Mouse (Mus musculus) embryo, embryonic 11.5 days (tissue): ENCODE measurements around the gene Isy1.

ENCODE experiments used
- DNase-seq: peaks from one replicate; pipeline ENCODE4 v3.0.0-alpha.2; 2012; ENCODE audit warnings: low read depth, low spot score

Isy1 gene

GRCm38 (mm10) chr6:87805448-87805847 is 33.1 kb downstream of the Isy1 start:
- no peak for DNase-seq

- DNase-seq: no peak
Measured at GRCm38 (mm10) chr6:87804886-87805285, 33.7 kb downstream of the Isy1 start.

- DNase-seq: no peak
Measured at GRCm38 (mm10) chr6:87804036-87804435, 34.6 kb downstream of the Isy1 start.

- no peak for DNase-seq
Measured at GRCm38 (mm10) chr6:87802462-87802861, 36.1 kb downstream of the Isy1 start.

GRCm38 (mm10) chr6:87799576-87799975 is 39.0 kb downstream of the Isy1 start:
- DNase-seq: no peak

- DNase-seq: no peak
Measured at GRCm38 (mm10) chr6:87797321-87797720, 41.3 kb downstream of the Isy1 start.

GRCm38 (mm10) chr6:87796251-87796880 is 42.2 kb downstream of the Isy1 start:
- no peak for DNase-seq

- no peak for DNase-seq
Measured at GRCm38 (mm10) chr6:87795385-87796150, 43.0 kb downstream of the Isy1 start.

- no peak for DNase-seq
Measured at GRCm38 (mm10) chr6:87793821-87794510, 44.6 kb downstream of the Isy1 start.

- no peak for DNase-seq
Measured at GRCm38 (mm10) chr6:87791826-87792225, 46.8 kb downstream of the Isy1 start.

GRCm38 (mm10) chr6:87790779-87791480 is 47.7 kb downstream of the Isy1 start:
- no peak for DNase-seq

GRCm38 (mm10) chr6:87789791-87790190 is 48.8 kb downstream of the Isy1 start:
- DNase-seq: no peak

GRCm38 (mm10) chr6:87788896-87789587 is 49.6 kb downstream of the Isy1 start:
- DNase-seq: no peak

GRCm38 (mm10) chr6:87788266-87788895 is 50.2 kb downstream of the Isy1 start:
- no peak for DNase-seq

GRCm38 (mm10) chr6:87787108-87787890 is 51.3 kb downstream of the Isy1 start:
- no peak for DNase-seq

- DNase-seq: no peak
Measured at GRCm38 (mm10) chr6:87786621-87787020, 52.0 kb downstream of the Isy1 start.

- no peak for DNase-seq
Measured at GRCm38 (mm10) chr6:87784033-87784432, 54.6 kb downstream of the Isy1 start.

- no peak for DNase-seq
Measured at GRCm38 (mm10) chr6:87780546-87781301, 57.9 kb downstream of the Isy1 start.
